Mouse (Mus musculus): ENCODE measurements at regions not wholly inside any gene's neighbourhood (a gene's known extent, or its start where the extent isn't known, plus 50 kb on each side); places are given as distances from the start of the nearest gene placed in this dataset.

DNA sequence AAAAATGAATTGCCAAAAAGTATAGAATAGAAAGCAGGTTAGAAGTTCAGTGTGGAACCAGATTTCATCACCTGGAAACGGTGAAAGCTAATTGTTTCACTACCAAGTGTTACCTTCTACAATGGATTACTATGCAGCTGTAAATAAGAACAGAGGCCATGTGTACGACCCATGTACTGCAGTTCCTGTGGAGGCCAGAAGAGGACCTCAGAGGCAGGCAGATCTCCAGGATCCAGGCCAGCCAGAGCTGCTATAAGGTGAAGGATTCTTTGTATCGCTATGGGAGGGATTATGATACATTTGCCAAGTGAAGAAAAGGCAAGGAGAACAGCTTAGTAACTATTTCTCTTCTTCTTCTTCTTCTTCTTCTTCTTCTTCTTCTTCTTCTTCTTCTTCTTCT is 121.8 kb downstream of the Sox2 start:
- no peak overlapping the region for H3K27ac ChIP-seq
- 0 out of 2 replicates have a peak, but pooled peaks cover 4% of the 10 kb centered on the region for H3K27me3 ChIP-seq (ENCODE audit: insufficient read depth, poor library complexity, severe bottlenecking)
- no peak overlapping the region for H3K4me3 ChIP-seq
- H3K9me3 ChIP-seq, result no peaks in the 10 kb centered on the region
- WGBS, result 87% methylated on average over 3 of the region's 3 CpGs
- H3K4me1 ChIP-seq (replicated peaks), result peaks cover 15% of the 10 kb centered on the region
- no peak for DNase-seq (ENCODE audit: low spot score)
- H3K36me3 ChIP-seq, result no peaks in the 10 kb centered on the region

DNA sequence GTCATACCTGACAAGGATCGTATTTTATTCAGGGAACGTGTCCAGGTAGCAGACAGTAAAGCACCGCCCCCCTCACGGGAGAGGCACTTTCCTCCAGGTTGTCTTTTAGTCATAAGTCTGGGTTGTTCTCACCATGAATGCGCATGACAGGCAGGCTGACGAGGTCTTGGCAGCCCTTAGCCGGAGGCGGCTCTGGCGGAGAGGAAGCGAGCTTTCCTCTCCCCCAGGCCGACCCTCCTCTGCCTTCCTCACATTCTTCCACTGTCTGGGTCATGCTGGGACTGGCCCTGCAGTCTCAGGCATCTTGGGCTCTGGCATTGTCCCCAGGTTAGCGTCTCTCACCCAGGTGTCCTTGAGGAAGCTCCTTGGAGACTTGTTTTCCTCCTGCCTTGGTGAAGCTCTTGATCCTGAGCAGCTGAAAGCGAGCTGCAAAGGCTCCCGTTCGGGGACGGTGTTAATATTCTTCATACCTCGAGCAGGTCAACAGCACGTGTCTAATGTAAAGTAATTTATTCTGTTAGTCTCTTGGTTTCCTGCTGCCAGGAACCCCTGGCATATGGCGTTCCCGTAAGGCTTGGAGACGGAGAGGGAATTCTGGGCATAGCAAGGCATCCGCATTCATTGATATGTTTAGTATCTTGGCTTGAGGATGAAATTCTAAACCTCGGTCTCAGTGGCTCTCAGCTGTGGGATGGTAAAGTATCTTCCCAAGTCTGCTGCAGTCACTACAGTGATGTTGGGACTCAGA is 123.6 kb downstream of the Sox2 start:
- H3K27ac ChIP-seq, result peak overlapping the region; percentile 45; the same call in 1 of the 2 replicates
- peaks cover 15% of the 10 kb centered on the region for H3K4me1 ChIP-seq (replicated peaks)
- 0 out of 2 replicates have a peak, but pooled peaks cover 4% of the 10 kb centered on the region for H3K27me3 ChIP-seq (ENCODE audit: insufficient read depth, poor library complexity, severe bottlenecking)
- H3K4me3 ChIP-seq, result no peak overlapping the region
- H3K9me3 ChIP-seq, result 0 out of 2 replicates have a peak, but pooled peaks cover 2% of the 10 kb centered on the region
- WGBS, result 28% methylated on average over 23 of the region's 23 CpGs
- no peaks in the 10 kb centered on the region for H3K36me3 ChIP-seq
- peak; percentile 34 for DNase-seq (ENCODE audit: low spot score)

DNA sequence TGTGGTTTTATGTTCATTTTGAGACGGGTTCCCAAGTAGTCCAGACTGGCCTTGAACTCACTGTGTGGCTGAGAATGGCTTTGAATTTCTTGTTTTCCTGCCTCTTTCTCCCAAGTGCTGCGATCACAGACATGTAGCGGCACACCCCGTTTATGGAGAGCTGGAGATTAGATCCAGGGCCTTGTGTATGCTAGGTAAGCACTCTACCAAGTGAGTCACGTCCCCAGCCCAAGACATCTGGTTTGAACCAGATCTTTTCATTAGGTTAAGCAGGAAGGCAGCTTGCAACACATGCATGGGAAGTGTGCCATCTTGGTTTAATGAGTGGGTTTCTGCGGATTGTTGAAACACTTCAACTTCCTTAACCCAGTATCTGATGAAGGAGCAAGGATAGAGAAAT is 131.6 kb downstream of the Sox2 start:
- WGBS, result 92% methylated on average over 6 of the region's 6 CpGs
- Histone ChIP-seq H3K4me1 (replicated peaks) (no peaks in the 10 kb centered on the region), H3K9me3 (0 out of 2 replicates have a peak, but pooled peaks cover 2% of the 10 kb centered on the region), H3K4me3 (no peak overlapping the region), H3K36me3 (no peaks in the 10 kb centered on the region), H3K27me3 (ENCODE audit: insufficient read depth, poor library complexity, severe bottlenecking) (no peaks in the 10 kb centered on the region), H3K27ac (no peak overlapping the region)
- no peak for DNase-seq (ENCODE audit: low spot score)

DNA sequence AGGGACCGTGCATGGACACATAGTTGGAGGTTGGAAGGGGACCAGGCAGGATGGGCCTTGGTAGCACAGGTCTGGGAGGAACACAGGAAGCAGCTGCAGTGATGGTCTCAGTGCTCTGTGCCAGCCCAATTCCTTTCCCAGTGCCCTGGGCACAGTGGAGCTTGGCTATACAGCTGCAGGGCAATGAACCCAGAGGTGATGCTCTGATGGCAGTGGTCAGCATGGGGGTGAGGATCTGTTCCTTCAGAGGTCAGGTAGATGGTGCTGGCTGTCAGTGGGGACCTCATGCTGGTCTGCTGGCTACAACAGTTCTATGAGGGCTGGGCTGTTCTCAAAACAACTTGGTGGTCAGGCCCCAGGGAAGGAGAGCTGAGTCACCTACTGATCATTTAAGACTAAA is 133.2 kb downstream of the Sox2 start:
- Histone ChIP-seq H3K36me3 (no peaks in the 10 kb centered on the region), H3K27ac (no peak overlapping the region), H3K27me3 (ENCODE audit: insufficient read depth, poor library complexity, severe bottlenecking) (no peaks in the 10 kb centered on the region), H3K4me3 (no peak overlapping the region), H3K9me3 (no peaks in the 10 kb centered on the region; the same call in 1 of the 2 replicates), H3K4me1 (replicated peaks) (no peaks in the 10 kb centered on the region)
- no peak for DNase-seq (ENCODE audit: low spot score)
- WGBS, result 91% methylated on average over 1 of the region's 1 CpGs

DNA sequence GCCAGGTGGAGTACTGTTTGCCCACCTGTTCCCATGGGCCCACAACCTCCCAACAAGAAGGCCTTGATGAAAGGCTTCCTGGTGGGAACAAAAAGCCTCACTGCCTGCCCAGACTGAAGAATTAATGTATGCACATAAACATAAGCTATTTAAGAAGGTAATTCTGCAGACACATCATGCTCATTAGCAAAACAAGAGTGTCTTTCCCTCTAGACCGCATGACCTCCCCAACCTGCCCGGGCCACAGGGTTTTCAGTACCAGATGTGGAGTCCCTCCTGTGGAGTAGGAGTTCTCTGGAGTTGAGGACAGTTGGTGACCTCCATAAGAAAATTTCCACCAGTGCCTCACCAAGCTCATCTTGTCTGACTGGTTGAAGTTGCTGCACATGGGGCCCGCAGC is 137.0 kb downstream of the Sox2 start:
- Histone ChIP-seq H3K36me3 (no peaks in the 10 kb centered on the region), H3K27ac (no peak overlapping the region), H3K9me3 (no peaks in the 10 kb centered on the region; the same call in 1 of the 2 replicates), H3K4me3 (no peak overlapping the region), H3K4me1 (replicated peaks) (no peaks in the 10 kb centered on the region), H3K27me3 (ENCODE audit: insufficient read depth, poor library complexity, severe bottlenecking) (no peaks in the 10 kb centered on the region)
- DNase-seq (ENCODE audit: low spot score), result no peak
- WGBS, result 82% methylated on average over 3 of the region's 3 CpGs

DNA sequence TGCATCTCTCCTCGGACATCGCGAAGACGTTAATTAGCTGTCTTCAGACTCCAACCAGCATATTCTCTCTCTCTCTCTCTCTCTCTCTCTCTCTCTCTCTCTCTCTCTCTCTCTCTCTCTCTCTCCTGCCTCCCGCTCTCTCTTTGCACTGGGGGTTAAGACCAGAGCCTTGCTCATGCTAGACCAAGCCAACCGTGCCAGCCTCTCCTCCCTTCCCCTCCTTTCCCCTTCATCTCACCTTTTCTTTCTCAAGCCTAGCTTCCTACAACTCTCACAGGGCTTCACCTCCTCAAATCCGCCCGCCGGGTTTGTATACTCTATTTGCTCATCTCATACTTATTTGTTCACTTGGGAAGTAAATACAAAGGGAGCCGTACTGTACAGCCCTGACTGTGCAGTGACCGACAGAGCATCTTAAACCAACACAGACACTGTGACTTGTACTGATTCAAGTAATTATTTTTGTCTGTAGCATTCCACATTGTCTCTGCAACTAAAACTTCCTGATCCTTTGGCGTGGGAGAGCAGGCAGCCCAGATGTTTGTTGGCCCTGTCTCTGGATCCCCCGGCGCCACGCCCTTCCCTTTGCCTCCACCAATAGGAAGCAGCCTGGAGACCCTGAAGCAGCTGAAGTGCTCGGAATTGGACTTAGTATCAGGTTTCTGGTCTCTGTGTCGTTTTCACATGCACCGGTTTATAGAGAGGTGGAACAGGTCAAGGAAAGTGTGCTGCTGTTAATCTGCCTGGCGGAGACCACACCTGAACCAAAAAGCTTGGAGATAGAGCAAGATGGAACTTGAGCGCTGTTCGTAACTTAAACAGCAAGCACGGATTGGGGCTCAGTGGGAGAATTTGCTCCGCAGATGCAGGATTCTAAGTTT is 145.1 kb downstream of the Sox2 start:
- 22% methylated on average over 23 of the region's 23 CpGs for WGBS
- Histone ChIP-seq H3K4me1 (replicated peaks) (peaks cover 15% of the 10 kb centered on the region), H3K9me3 (no peaks in the 10 kb centered on the region), H3K27me3 (ENCODE audit: insufficient read depth, poor library complexity, severe bottlenecking) (peaks cover 6% of the 10 kb centered on the region; the same call in 1 of the 2 replicates), H3K27ac (peak overlapping the region; percentile 59), H3K36me3 (no peaks in the 10 kb centered on the region), H3K4me3 (peak overlapping the region; percentile 54)
- DNase-seq (ENCODE audit: low spot score), result peak; percentile 82

DNA sequence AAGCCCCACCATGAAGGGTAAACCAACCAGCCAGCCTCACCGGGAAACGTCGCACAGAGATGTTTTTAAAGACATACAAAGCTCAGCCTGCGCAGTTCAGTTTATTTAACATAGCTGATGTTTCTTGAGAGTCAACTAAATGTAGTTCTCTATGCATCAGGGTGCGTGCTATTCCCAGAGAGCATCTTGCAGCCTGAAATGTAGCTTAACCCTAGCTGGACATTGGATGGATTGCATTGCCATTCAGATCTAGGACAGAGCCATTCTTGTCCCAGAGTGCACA is 145.7 kb downstream of the Sox2 start:
- no peak for DNase-seq (ENCODE audit: low spot score)
- Histone ChIP-seq H3K4me3 (peak overlapping the region; percentile 54), H3K27me3 (ENCODE audit: insufficient read depth, poor library complexity, severe bottlenecking) (peaks cover 6% of the 10 kb centered on the region; the same call in 1 of the 2 replicates), H3K9me3 (no peaks in the 10 kb centered on the region), H3K4me1 (replicated peaks) (peaks cover 15% of the 10 kb centered on the region), H3K27ac (peak overlapping the region; percentile 59), H3K36me3 (no peaks in the 10 kb centered on the region)
- 13% methylated on average over 5 of the region's 5 CpGs for WGBS

DNA sequence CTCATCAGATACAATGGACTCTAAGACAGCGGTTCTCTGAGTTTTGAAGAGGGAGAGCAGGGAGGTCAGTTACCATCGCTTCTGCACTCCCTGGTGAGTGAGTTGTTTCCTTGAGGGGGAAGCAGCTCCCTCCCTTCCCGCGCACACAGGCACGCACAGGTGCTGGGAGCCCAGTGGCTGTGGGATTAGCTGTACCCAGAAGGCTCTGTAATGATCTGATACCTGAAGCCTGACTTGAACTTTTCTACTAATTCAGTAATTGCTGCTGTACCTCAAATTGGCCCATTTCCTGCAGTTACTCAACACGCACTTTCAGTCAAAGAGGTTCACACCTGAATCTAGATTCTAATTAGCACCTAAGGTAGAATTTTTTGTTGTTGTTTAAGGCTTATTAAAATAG is 158.6 kb downstream of the Sox2 start:
- 21% methylated on average over 6 of the region's 6 CpGs for WGBS
- peaks cover 7% of the 10 kb centered on the region for H3K27me3 ChIP-seq (ENCODE audit: insufficient read depth, poor library complexity, severe bottlenecking)
- no peaks in the 10 kb centered on the region for H3K36me3 ChIP-seq
- no peak overlapping the region for H3K27ac ChIP-seq
- peaks cover 6% of the 10 kb centered on the region; the same call in 1 of the 2 replicates for H3K4me1 ChIP-seq (replicated peaks)
- H3K9me3 ChIP-seq, result no peaks in the 10 kb centered on the region
- no peak for DNase-seq (ENCODE audit: low spot score)
- no peak overlapping the region for H3K4me3 ChIP-seq

DNA sequence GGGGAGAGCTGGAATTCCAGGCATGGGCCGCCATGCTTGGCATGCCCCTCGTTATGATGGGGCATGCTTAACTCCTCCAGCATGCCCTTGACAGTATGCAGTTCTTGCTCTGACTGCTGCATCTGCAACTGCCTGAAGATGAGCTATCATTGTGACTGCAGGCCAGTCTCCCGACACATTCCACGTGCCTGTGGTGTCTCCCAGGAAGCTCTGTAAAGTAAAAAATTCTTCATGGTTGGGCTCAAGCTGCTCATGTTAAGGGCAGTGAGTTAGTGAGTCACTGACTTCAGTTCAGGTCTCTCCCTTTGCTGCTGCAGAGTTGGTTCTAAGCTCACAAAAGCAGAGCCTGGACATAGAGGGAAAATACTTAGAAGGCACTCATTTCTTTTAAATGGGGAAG is 161.5 kb downstream of the Sox2 start:
- H3K27ac ChIP-seq, result no peak overlapping the region
- peaks cover 7% of the 10 kb centered on the region for H3K27me3 ChIP-seq (ENCODE audit: insufficient read depth, poor library complexity, severe bottlenecking)
- no peaks in the 10 kb centered on the region for H3K9me3 ChIP-seq
- H3K36me3 ChIP-seq, result no peaks in the 10 kb centered on the region
- no peak for DNase-seq (ENCODE audit: low spot score)
- H3K4me1 ChIP-seq (replicated peaks), result peaks cover 4% of the 10 kb centered on the region; the same call in 1 of the 2 replicates
- no peak overlapping the region for H3K4me3 ChIP-seq
- 69% methylated on average over 4 of the region's 4 CpGs for WGBS

DNA sequence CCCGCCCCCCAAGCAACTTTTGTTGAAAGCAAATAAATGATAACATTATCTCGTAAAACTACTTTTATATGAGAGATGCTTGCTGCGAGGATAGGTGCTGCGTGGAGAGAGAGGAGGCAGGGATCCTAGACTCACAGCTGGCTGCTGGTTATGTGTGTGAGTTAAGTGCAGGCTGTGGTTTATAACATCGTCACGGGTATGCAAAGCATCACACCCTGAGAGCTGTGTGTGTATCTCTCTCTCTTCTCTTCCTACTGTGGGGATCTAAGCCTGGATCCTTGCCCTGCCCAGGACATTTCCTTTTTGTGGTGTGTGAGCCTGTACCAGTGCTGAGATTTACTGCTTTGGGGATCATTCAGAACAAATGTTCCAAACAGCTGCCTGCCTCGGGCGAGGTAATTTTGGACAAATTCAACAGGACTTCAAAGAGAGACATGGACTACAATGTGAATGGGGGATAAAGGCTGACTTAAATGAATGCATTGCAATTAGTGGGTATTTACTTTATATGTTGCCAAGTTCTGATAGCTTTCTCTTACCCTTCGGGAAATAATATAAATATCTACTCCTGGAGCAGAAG is 162.9 kb downstream of the Sox2 start:
- no peak for DNase-seq (ENCODE audit: low spot score)
- H3K9me3 ChIP-seq, result no peaks in the 10 kb centered on the region
- H3K4me1 ChIP-seq (replicated peaks), result peaks cover 4% of the 10 kb centered on the region; the same call in 1 of the 2 replicates
- no peaks in the 10 kb centered on the region for H3K36me3 ChIP-seq
- peaks cover 7% of the 10 kb centered on the region for H3K27me3 ChIP-seq (ENCODE audit: insufficient read depth, poor library complexity, severe bottlenecking)
- H3K27ac ChIP-seq, result no peak overlapping the region
- H3K4me3 ChIP-seq, result no peak overlapping the region
- WGBS, result 78% methylated on average over 9 of the region's 9 CpGs

DNA sequence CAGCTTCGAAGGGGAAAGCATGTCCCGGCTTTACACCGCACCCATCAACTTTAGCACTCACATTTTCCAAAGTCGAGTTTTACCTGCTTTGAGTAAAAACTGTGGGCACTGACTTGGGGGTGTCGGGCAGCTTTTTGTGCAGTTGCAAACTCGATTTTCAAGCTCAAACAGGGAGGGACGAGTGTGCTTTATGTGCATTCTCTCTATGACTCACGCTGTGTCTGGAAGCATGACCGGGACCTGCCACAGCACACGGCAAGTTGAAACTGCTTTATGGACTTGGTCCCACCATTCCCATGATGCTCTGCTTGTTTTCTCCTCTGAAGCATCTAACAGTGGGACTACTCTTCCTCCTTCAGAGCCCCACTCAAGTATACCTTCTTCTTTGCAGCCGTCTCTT is 174.8 kb downstream of the Sox2 start:
- H3K27ac ChIP-seq, result no peak overlapping the region
- H3K36me3 ChIP-seq, result no peaks in the 10 kb centered on the region
- no peaks in the 10 kb centered on the region for H3K9me3 ChIP-seq
- H3K4me3 ChIP-seq, result no peak overlapping the region
- 89% methylated on average over 11 of the region's 11 CpGs for WGBS
- H3K4me1 ChIP-seq (replicated peaks), result 0 out of 2 replicates have a peak, but pooled peaks cover 9% of the 10 kb centered on the region
- H3K27me3 ChIP-seq (ENCODE audit: insufficient read depth, poor library complexity, severe bottlenecking), result no peaks in the 10 kb centered on the region
- no peak for DNase-seq (ENCODE audit: low spot score)

DNA sequence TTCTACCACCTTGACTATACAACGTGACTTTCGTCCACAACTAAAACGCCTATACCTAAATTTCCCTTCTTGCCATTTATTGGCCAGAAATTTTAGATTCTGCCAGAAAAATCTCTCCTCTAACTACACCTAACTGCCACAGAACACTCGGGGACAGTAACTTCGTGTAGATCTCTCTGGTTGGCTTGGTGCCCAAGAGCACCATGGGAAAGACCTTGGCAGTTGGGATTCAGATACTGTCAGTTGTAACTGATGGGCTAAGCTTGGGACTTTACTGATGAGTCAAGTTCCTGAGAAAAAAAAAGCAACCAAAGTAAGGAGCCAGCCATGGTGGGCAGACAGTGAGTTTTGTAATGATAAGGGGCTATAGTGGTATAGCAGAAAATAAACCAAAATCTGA is 176.2 kb downstream of the Sox2 start:
- H3K9me3 ChIP-seq, result no peaks in the 10 kb centered on the region
- WGBS, result 93% methylated on average over 5 of the region's 5 CpGs
- no peak overlapping the region for H3K27ac ChIP-seq
- no peak for DNase-seq (ENCODE audit: low spot score)
- H3K4me3 ChIP-seq, result no peak overlapping the region
- H3K36me3 ChIP-seq, result no peaks in the 10 kb centered on the region
- no peaks in the 10 kb centered on the region for H3K27me3 ChIP-seq (ENCODE audit: insufficient read depth, poor library complexity, severe bottlenecking)
- H3K4me1 ChIP-seq (replicated peaks), result 0 out of 2 replicates have a peak, but pooled peaks cover 9% of the 10 kb centered on the region
